Mouse (Mus musculus): Measurements from ENCODE around the gene Efcab3. TPM values are rescaled to one million over a fixed set of nuclear protein-coding genes. Genes with fewer than 3 reads are reported as not detected.

Gene Efcab3
- total RNA-seq, 2 experiments from 2014 or later, result not detected

DNA sequence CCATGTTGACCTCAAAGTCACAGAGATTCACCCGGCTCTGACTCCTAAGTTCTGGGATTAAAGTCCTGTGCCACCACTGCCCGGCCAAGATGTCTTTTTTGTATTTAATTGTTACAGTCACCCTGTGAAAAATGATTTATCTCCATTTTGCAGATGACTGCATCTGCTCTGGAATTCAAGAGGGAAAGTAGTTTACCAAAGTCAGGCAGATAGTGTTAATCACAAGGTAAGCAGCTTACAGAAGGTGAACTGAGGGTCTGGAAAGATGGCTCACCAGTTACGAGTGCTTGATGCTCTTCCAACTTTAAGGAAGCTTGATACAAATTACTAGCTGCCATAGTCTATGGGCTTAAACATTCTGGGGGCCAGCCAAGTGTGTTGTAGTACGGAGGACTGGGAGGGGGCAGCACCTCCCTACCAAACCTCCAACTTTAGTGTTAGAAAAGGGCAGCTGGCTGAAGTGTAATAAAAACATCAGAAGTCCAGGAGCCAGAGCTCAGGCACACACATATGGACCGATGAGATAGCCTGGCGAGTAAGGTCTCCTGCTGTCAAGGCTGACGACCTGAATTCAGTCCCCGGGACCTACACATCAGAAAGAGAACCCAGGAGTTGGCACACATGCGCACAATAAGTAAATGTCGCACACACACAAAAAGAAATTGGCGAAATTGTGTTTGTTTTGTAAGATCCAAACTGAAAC is 81.3 kb downstream of the Efcab3 start:
- intact Hi-C loops (cut with DNase I), result no loop called here
- no peak for DNase-seq

DNA sequence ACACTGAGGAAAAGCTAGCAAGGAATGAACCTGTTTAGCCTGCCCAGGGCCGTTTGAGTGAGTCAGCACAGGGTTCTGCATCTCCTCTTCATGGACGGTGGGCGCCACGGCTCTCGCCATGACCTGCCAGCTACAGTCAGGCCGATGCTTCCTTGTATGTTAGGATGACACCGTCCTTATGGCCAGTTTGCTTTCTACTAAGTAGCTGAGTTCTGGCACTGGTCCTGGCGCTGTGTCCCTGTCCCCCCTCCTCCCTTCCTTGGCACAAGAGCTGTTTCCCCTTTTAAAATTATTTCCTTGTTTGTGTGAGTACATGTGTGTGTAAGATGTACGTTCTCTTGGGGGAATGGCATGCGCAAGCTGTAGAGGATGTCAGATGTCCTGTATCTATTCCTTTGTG is 81.8 kb downstream of the Efcab3 start:
- no peak for DNase-seq
- intact Hi-C loops (cut with DNase I), result no loop called here

DNA sequence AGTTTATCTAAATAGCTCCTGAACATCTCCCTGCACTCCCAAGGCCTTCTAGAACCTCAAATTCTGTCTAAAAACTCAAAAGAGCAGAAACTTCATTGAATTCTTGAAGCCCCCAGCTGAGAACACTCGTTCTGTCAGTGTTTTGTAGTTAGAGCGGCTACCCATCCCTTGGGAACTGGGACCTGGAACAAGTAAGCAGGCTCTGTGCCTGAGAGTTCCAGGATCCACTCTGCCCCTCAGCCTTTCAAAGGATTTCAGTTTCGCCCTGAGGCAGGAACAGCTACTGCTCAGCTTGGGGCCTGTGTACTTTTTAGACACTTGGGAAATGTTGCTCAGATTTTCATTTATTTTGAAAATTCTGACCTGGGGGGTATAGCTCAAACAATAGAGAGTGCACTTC is 83.2 kb downstream of the Efcab3 start, which contains the start of gene Gm10842:
Gene Gm10842 (plus strand): TSS at position 301 of the 400 bp plus-strand sequence.
- DNase-seq, result no peak
- intact Hi-C loops (cut with DNase I), result no loop called here

DNA sequence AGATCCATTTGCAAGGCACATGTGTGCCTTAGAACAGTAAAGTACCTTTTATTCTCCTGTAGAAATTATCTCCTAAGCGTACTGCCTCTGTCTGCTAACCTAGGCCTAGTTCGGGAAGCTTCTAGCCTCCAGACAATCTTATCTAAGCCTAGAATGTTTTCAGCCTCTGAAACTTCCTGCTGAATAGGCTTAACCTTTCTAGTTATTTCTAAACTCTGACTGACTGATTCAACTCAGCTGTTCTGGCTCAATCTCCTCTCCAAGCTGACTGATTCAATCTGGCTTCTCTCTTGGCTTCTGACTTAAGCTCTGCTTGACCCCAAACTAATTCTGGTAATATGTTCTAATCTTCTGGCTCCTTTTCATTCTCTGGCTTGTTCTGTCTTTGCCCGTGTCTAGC is 86.0 kb downstream of the Efcab3 start:
- no peak for DNase-seq
- intact Hi-C loops (cut with DNase I), result no loop called here

DNA sequence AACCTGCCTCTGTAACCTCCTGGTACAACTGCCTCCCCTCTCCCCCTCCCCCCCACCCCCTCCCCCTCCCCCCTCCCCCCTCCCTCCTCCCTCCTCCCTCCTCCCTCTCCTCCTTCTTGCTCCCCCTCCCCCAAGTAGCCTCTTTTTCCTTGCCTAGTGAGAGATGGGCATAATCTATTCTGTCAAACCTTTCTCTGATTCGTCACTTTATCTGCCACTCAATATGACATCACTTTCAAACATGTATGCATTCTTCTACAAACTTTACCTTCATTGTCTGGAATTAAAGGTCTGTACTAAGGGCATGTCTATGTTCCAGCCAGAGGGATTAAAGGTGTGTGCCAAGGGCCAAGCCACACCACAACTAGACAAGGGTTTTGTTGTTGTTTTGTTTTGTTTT is 86.4 kb downstream of the Efcab3 start:
- intact Hi-C loops (cut with DNase I), result no loop called here
- no peak for DNase-seq

DNA sequence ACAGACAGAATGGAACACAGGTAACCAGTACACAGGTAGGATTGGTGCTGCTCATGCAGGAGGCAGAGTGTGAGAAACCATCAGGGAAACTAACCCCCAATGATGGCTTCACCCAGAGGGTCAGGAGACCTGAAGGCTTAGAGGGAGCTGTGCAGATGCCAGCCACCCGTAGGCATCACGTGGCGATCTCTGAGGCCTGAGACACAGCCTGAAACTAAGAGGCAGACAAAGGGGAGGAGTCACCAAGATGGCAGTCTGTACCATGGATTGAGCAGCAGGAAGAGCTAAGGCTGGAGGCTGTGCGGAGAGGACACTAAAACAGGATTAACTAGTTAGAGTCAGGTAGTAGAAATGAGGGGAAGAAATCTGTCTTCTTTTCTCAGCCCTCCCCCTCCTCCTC is 87.3 kb downstream of the Efcab3 start:
- intact Hi-C loops (cut with DNase I), result no loop called here
- no peak for DNase-seq

DNA sequence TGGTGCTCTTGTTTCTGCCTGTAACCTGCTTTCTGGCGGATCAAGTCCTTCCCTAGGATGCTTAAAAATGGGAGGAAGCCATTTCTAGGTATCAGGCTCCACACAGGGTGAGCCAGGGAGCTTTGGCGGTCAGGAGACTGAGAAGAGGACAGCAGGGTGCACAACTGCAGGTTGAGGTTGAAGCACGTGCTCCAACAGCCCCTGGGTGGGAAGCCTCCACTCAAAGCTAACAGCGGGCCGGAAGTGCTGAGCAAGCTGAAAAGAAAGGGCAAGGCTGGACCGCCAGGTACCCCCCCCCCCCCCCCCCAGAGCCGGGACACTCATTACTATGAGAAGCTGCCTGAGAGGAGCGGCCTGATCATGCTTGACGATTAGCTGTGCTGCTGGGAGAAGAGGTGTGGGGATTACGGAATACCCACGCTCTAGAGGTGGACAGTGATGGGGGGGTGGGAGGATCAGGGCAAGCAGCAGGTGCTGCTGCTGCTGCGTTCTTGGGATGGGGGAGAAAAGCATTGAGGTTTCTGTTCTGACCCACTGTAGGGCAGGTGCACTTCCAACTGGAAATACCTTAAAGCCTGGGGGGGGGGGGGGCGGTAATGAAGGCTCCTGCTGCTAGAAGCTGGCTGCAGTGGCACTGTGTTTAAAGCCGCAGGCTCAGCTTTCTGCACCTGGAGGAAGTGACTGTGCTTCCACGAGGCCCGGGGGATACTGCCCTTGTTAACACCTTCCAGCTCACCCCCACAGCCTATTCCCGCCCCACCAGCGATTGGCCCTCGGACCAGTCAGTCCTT is 88.0 kb downstream of the Efcab3 start:
- intact Hi-C loops (cut with DNase I), result no loop called here
- DNase-seq, result no peak

DNA sequence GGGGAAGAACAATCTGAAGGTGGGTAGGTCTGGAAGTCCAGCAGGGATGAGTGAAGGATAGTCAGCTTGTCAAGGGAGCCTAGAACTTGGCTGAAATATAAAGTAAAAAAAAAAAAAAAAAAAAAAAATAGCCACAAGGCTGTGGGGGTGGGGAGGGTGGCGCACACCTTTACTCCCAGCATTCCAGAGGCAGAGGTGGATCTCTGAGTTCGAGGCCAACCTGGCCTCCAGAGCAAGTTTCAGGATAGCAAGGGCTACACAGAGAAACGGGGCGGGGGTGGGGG is 88.6 kb downstream of the Efcab3 start:
- intact Hi-C loops (cut with DNase I), result no loop called here
- DNase-seq, result no peak

DNA sequence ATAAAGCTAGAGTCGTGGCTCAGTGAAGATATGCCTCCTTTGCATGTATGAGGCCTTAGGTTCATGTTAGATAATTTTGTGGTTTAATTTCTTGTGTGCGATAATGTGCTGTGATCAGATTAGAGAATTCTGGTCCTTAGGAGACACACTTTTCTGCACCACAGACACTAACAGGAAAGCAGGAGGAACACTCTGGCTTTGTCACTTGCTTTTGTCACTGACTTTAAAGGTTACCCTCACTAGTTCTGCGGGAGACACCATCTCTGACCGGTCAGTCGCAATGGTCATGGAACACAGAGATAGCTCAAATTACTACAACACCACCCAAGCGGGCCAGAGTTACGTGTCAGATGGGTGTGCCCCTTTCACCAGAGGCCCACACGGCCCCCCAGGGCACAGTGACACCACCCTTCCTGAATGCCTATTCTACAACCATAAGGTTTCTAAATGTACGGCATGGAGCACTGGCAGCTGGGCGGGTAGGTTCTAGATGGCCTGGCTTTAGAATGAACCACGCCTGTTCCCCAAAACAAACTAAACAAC is 89.0 kb downstream of the Efcab3 start:
- DNase-seq, result no peak
- intact Hi-C loops (cut with DNase I), result no loop called here

DNA sequence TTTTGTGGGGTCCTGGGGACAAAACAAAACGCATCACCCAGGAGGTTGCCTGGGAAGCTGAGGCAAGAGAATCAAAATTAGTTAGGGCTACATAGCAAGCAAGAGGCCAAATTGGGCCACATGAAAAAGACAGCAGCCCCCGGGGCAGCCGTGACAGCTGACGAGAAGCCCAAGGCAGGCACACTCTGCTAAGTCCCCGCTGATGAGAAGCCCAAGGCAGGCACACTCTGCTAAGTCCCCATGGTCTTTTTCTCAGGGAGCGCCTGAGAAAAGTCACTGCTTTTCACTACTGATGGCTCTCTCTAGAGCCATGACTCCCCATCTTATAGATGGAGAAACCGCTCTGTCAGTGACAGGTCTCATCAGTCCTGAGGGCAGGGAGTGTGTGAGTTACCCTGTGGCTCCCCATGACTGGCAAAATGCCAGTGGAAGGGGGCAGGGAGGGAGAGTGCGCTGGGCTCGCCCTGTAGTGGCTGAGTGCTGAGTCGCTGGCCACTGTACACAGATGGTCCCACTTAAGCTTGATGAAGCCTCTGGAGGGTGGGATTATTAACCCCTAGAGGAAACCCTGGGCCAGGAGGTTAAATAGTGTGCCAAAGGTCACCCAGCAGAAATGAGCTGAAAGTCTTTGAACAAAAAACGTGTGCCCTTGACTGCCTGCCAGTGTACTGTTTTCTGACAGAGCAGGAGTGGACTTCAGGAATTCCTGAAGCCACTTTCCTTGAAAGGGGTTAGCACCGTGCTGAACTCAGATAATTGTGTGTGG is 89.9 kb downstream of the Efcab3 start:
- intact Hi-C loops (cut with DNase I), result no loop called here
- DNase-seq, result peak; percentile 18 to 40

DNA sequence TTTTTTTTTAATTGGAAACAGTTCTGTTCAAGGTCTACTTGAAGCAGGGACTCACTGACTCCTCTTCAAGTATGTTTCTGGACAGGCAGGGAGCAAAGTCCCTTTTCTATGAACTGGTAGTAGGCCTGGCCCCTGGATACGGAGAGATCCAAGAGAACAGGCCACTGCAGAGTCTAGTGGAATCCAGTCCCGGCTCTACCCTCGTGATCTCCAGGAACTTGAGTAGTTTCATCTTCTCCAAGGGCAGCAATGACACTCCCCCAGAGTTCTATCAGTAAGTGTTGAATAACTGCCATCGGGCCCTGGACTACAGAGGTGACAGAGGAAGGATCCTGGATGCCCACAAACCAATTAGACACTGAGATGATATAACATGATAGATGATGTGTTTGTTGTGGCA is 92.5 kb downstream of the Efcab3 start:
- intact Hi-C loops (cut with DNase I), result no loop called here
- DNase-seq, result no peak

DNA sequence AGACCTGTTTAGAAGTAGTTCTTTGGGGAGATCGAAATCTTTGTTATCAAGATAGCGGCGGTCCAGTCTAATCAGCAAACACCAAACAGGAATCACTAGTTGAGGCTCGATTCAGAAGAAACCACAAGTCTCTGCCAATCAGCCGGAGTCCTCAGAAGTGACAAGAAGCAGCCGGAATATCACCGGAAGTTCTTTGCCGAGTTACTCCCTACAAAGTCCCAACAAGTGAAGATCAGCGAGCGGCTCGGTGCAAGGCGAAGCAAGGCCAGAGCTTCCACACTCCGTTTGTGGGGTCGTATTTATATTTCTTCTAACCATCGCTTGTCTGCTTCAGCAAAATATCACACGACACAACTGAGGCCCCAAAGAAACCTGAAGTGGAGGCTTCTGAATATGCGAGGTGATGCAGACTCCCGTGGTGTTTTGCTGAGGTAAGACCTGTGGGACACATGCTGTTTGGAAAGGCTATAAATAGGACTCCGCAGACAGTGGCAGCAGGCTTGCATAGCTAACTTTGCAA is 93.4 kb downstream of the Efcab3 start:
- peak in 1 of 2 experiments; percentile 19 for DNase-seq
- intact Hi-C loops (cut with DNase I), result no loop called here

DNA sequence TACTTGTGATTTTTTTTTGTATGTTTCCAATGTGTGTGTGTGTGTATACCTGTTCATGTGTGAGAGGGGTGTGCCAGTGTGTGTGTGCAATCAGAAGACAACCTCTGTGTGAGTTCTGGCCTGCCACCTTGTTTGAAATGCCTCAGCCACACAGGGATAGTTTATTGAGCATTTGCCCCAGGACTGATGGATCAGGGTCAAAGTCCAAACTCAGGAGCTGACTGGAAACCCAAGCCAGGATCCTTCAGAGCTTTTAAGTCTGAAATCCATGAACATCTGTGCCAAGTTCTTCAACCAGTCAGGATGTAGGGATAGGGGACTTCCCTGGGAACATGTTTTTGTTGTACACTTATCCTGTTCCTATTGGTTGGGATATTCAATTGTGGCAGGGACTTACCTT is 94.7 kb downstream of the Efcab3 start:
- intact Hi-C loops (cut with DNase I), result no loop called here
- no peak for DNase-seq

DNA sequence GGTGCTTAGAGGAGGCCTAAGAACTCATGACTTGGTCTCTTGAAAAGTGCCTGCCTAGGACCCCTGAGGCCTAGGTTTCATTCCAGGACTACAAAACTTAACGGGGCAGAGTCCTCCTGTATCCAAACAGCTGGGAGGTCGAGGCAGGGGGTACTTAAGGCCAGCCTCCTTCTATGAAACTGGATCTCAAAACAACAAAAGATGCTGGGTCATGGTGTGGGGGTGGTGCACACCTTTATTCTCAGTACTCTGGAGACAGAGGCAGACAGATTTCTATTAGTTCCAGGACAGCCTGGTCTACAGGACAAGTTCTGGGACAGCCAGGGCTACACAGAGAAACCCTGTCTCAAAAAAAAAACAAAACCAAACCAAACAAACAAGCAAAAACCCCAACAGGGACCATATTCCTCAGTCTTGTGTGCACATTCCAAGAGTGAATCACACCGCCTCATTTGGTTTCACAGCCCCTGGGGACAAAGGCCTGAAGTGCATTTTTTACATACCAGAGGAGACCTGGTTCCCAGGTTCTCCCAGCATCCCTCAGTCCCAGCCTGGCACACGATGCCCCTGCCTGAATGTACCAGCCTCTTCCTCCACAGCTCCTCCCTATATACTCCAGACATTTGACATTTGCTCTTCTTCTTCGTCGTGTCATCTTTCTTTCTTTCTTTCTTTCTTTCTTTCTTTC is 96.4 kb downstream of the Efcab3 start:
- intact Hi-C loops (cut with DNase I), result no loop called here
- no peak for DNase-seq

DNA sequence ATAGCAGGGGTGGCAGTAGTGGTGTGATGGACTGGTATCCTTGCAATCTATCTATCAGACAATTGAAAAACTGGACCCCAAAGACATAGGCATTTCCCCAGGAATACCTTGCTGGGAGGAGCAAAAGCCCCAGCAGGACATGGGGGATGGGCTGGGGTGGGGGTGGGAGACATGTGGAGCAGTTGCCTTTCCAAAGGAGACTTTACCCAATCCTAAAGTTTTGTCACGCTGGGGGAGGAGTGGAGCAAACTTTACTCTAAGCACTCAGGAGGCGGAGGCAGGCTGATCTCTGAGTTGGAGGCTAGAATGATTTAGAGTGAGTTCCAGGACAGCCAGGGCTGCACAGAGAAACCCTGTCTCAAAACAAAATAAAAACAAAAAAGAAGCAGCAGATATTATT is 98.0 kb downstream of the Efcab3 start:
- intact Hi-C loops (cut with DNase I), result no loop called here
- no peak for DNase-seq

DNA sequence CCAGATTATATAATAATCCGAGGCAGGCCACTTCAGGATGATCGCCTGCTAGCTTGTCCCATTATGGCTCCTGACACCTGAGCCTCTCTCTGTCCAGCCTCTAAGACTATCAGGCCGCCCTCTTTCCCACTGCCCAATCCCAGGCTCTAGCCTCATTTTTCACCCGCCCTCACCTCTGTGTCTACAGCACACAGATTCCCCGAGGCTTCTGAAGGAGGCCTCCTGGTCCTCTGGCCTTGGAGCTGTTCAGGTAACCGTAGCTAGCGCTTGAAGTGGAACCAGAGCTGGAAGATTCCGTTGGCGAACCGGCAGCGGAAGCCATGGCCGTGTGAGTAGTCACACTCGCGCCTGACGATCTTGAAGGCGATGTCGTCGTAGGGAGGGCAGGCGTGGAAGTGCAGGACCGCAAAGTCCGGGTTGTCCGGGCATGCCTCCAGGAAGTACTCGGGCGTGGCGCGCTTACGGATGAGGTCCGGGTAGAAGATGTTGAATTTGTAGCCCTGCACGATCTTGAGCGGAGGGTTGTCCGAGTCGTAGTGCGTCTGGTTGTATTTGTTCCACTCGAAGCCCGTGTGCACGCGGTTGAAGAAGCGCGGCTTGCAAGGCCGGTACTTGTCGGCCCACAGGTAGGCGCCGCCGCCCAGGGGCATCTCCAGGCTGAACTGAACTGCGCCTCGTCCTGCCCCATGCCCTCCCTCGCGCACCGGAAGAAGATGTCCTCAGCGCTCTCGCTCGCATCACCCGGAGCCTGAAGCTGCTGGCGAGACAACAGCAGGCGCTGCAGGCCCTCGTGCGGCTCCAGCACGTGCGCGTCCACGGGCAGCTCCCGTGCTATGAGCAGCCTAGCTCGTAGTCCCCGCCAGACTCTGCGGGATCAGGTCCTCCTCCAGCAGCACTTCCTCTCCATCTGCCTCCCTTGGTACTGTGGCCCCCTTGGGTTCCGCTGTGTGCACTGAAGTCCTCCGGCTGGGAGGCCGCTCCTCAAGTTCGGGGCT is 101.4 kb downstream of the Efcab3 start:
- intact Hi-C loops (cut with DNase I), result no loop called here
- DNase-seq, result no peak

DNA sequence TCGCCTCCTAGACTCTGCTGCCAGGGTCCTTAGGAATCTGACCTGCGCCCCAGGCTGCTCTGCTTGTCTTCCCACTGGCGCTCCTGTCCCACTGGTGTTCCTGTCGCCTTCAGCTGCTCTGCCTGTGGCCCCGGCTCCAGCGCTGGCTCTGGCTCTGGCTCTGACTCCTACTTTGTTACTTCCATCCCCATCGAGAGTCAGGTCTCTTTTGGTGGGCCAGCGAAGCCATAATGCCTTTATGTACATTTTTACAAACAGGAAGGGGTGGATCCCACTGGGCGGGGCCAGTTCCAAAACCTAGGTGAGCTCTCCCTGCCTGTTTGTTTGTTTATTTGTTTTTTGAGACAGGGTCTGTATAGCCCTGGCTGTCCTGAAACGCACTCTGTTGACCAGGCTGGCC is 103.4 kb downstream of the Efcab3 start:
- no peak for DNase-seq
- intact Hi-C loops (cut with DNase I), result no loop called here

Data from heart, postnatal 36 days (tissue).